Comparison of ENCODE assay signal across 17 mouse cellular contexts in genomic region chr9:43473601-43474302, GRCm38 (mm10).
A peak's percentile ranks its signal among the peaks of the same experiment; 100 is the strongest.
DNase-seq lines count a peak whose midpoint lies in the region; ATAC-seq lines count a peak whose summit lies in the region.
"Had no signal": no experiment of that assay in that cellular context is flagged by ENCODE, and none has a peak within 500 bp of the region (broad histone marks: within the 10 kb centered on the region; RNA-seq: fewer than 3 reads in every experiment).

No protein-coding gene starts in this region.

- H3K27me3 ChIP-seq in hindbrain, embryonic 16.5 days (replicated peaks; ENCODE audit: control insufficient read depth, insufficient read depth, low read length), result no peaks in the 10 kb centered on the region
- H3K27me3 ChIP-seq in hindbrain, embryonic 12.5 days, result peaks cover 3% of the 10 kb centered on the region; the same call in 1 of the 2 replicates
- H3K27me3 ChIP-seq in midbrain, embryonic 15.5 days (replicated peaks), result no peaks in the 10 kb centered on the region
- no peaks in the 10 kb centered on the region for H3K27me3 ChIP-seq in midbrain, embryonic 13.5 days
- H3K27me3 ChIP-seq in forebrain, embryonic 15.5 days, result no peaks in the 10 kb centered on the region
- H3K27me3 ChIP-seq in limb, embryonic 15.5 days, result no peaks in the 10 kb centered on the region

- H3K4me2 ChIP-seq in hindbrain, embryonic 16.5 days (ENCODE audit: low read length), result peak overlapping the region; percentile 28
- H3K4me2 ChIP-seq in hindbrain, embryonic 12.5 days (replicated peaks), result no peak overlapping the region
- H3K4me2 ChIP-seq in midbrain, embryonic 15.5 days, result no peak overlapping the region
- no peak overlapping the region for H3K4me2 ChIP-seq in midbrain, embryonic 13.5 days (replicated peaks)
- H3K4me2 ChIP-seq in forebrain, embryonic 15.5 days (replicated peaks), result peak overlapping the region; percentile 16; the same call in 1 of the 2 replicates
- H3K4me2 ChIP-seq in limb, embryonic 15.5 days, result peak overlapping the region; percentile 11; the same call in 1 of the 2 replicates

- no peak for DNase-seq in spleen, adult 18-20 months
- DNase-seq: adrenal gland, postnatal 25 days; cerebellum, postnatal 25 days; gastrocnemius, postnatal 10 days; kidney, adult 8-10 months; kidney, postnatal 36 days; lung, postnatal 10 days; thymus, postnatal 36 days had no signal

- ATAC-seq in hindbrain, embryonic 16.5 days, result peak; percentile 46; the same call in 1 of the 2 replicates
- no peak for ATAC-seq in hindbrain, embryonic 12.5 days (ENCODE audit: low FRiP score)
- 0 out of 2 replicates have a peak, but pooled peaks have one; percentile 42 for ATAC-seq in midbrain, embryonic 15.5 days (replicated peaks)
- no peak for ATAC-seq in midbrain, embryonic 13.5 days
- peak; percentile 73 for ATAC-seq in forebrain, embryonic 15.5 days (replicated peaks)
- ATAC-seq in limb, embryonic 15.5 days (ENCODE audit: insufficient number of reproducible peaks, low FRiP score, low TSS enrichment, low read depth), result no peak
- ATAC-seq: CD4-positive, CD25-positive, alpha-beta regulatory T cell, adult 4 months had no signal

- 41% methylated on average over 16 of the region's 16 CpGs for WGBS in hindbrain, embryonic 16.5 days
- WGBS in hindbrain, embryonic 12.5 days, result 64% methylated on average over 16 of the region's 16 CpGs
- 50% methylated on average over 16 of the region's 16 CpGs for WGBS in midbrain, embryonic 15.5 days
- 48% methylated on average over 16 of the region's 16 CpGs for WGBS in midbrain, embryonic 13.5 days
- 35% methylated on average over 16 of the region's 16 CpGs for WGBS in forebrain, embryonic 15.5 days
- 52% methylated on average over 16 of the region's 16 CpGs for WGBS in limb, embryonic 15.5 days

- no peaks in the 10 kb centered on the region for H3K36me3 ChIP-seq in hindbrain, embryonic 16.5 days (ENCODE audit: control insufficient read depth, insufficient read depth, low read length)
- no peaks in the 10 kb centered on the region for H3K36me3 ChIP-seq in hindbrain, embryonic 12.5 days
- H3K36me3 ChIP-seq in midbrain, embryonic 15.5 days (replicated peaks), result no peaks in the 10 kb centered on the region
- H3K36me3 ChIP-seq in midbrain, embryonic 13.5 days, result no peaks in the 10 kb centered on the region
- H3K36me3 ChIP-seq in forebrain, embryonic 15.5 days, result no peaks in the 10 kb centered on the region
- H3K36me3 ChIP-seq in limb, embryonic 15.5 days, result no peaks in the 10 kb centered on the region

- H3K4me3 ChIP-seq in hindbrain, embryonic 16.5 days (ENCODE audit: low read length), result no peak overlapping the region
- H3K4me3 ChIP-seq in hindbrain, embryonic 12.5 days, result no peak overlapping the region
- no peak overlapping the region for H3K4me3 ChIP-seq in midbrain, embryonic 15.5 days
- no peak overlapping the region for H3K4me3 ChIP-seq in midbrain, embryonic 13.5 days (replicated peaks)
- H3K4me3 ChIP-seq in forebrain, embryonic 15.5 days, result no peak overlapping the region
- no peak overlapping the region for H3K4me3 ChIP-seq in limb, embryonic 15.5 days
- H3K4me3 ChIP-seq: megakaryocyte, embryonic 14.5 days had no signal

- peaks cover 10% of the 10 kb centered on the region for H3K4me1 ChIP-seq in hindbrain, embryonic 16.5 days (ENCODE audit: control insufficient read depth, insufficient read depth, low read depth, low read length)
- peaks cover 6% of the 10 kb centered on the region for H3K4me1 ChIP-seq in hindbrain, embryonic 12.5 days
- H3K4me1 ChIP-seq in midbrain, embryonic 15.5 days, result peaks cover 7% of the 10 kb centered on the region
- H3K4me1 ChIP-seq in midbrain, embryonic 13.5 days (replicated peaks), result peaks cover 9% of the 10 kb centered on the region
- peaks cover 22% of the 10 kb centered on the region for H3K4me1 ChIP-seq in forebrain, embryonic 15.5 days
- peaks cover 11% of the 10 kb centered on the region for H3K4me1 ChIP-seq in limb, embryonic 15.5 days
- H3K4me1 ChIP-seq: megakaryocyte, embryonic 14.5 days had no signal

- H3K9me3 ChIP-seq in hindbrain, embryonic 16.5 days (ENCODE audit: control insufficient read depth, low read length), result no peaks in the 10 kb centered on the region
- no peaks in the 10 kb centered on the region for H3K9me3 ChIP-seq in hindbrain, embryonic 12.5 days (replicated peaks)
- no peaks in the 10 kb centered on the region for H3K9me3 ChIP-seq in midbrain, embryonic 15.5 days
- H3K9me3 ChIP-seq in midbrain, embryonic 13.5 days, result no peaks in the 10 kb centered on the region
- H3K9me3 ChIP-seq in forebrain, embryonic 15.5 days, result no peaks in the 10 kb centered on the region
- H3K9me3 ChIP-seq in limb, embryonic 15.5 days, result no peaks in the 10 kb centered on the region
- H3K9me3 ChIP-seq: megakaryocyte, embryonic 14.5 days had no signal

- H3K9ac ChIP-seq in hindbrain, embryonic 16.5 days (ENCODE audit: low read depth, low read length), result no peak overlapping the region; the same call in 1 of the 2 replicates
- H3K9ac ChIP-seq in hindbrain, embryonic 12.5 days, result no peak overlapping the region
- H3K9ac ChIP-seq in midbrain, embryonic 15.5 days, result no peak overlapping the region
- no peak overlapping the region for H3K9ac ChIP-seq in midbrain, embryonic 13.5 days (replicated peaks)
- H3K9ac ChIP-seq in forebrain, embryonic 15.5 days (replicated peaks), result no peak overlapping the region
- H3K9ac ChIP-seq in limb, embryonic 15.5 days, result no peak overlapping the region
- H3K9ac ChIP-seq: liver, embryonic 14.5 days had no signal

- H3K27ac ChIP-seq in hindbrain, embryonic 16.5 days (ENCODE audit: low read depth, low read length), result no peak overlapping the region
- H3K27ac ChIP-seq in hindbrain, embryonic 12.5 days, result no peak overlapping the region
- H3K27ac ChIP-seq in midbrain, embryonic 15.5 days, result no peak overlapping the region
- H3K27ac ChIP-seq in midbrain, embryonic 13.5 days, result no peak overlapping the region
- peak overlapping the region; percentile 16; the same call in 1 of the 2 replicates for H3K27ac ChIP-seq in forebrain, embryonic 15.5 days (replicated peaks)
- no peak overlapping the region for H3K27ac ChIP-seq in limb, embryonic 15.5 days
- H3K27ac ChIP-seq: liver, embryonic 14.5 days had no signal

Comparison
In these comparisons a context has a peak if more than half of its experiments do, and no peak if none do; other contexts are left out.
1. ATAC-seq: peak in hindbrain, embryonic 16.5 days (single experiment), midbrain, embryonic 15.5 days (single experiment) and forebrain, embryonic 15.5 days (single experiment); none in hindbrain, embryonic 12.5 days (single experiment), midbrain, embryonic 13.5 days (single experiment) and limb, embryonic 15.5 days (single experiment).
2. H3K4me2 ChIP-seq: peak in hindbrain, embryonic 16.5 days (single experiment), forebrain, embryonic 15.5 days (single experiment) and limb, embryonic 15.5 days (single experiment); none in hindbrain, embryonic 12.5 days (single experiment), midbrain, embryonic 15.5 days (single experiment) and midbrain, embryonic 13.5 days (single experiment).